Mouse (Mus musculus) macrophage (primary cell): ENCODE measurements around the gene Lhpp. TPM values are rescaled to one million over a fixed set of nuclear protein-coding genes. Genes with fewer than 3 reads are reported as not detected.
A peak's percentile ranks its signal among the peaks of the same experiment; 100 is the strongest.
"Not testable (repeated sequence)": the region's sequence is repeated elsewhere in the genome, so short reads cannot be mapped to it uniquely, and the experiment has no call there.

Experiments
- H3K27ac ChIP-seq: fragments of 350-480 bp; formaldehyde crosslinking; 2 replicates; pipeline ENCODE4 v1.9.0; 2021
- H3K36me3 ChIP-seq: fragments of 350-480 bp; formaldehyde crosslinking; 2 replicates; pipeline ENCODE4 v1.9.0; 2021; ENCODE audit errors: inconsistent target
- H3K4me3 ChIP-seq: fragments of 350-480 bp; formaldehyde crosslinking; 2 replicates; pipeline ENCODE4 v1.9.0; 2021; ENCODE audit errors: inconsistent target
- H3K79me2 ChIP-seq: fragments of 350-480 bp; formaldehyde crosslinking; 2 replicates; pipeline ENCODE4 v1.9.0; 2021; ENCODE audit errors: inconsistent target
- whole genome bisulfite sequencing: methylation state at CpG from one replicate; pipeline ENCODE4 v1.1.7; 2026; ENCODE audit warnings: inconsistent platforms; ENCODE audit not compliant: missing documents; 5-methylcytosine and 5-hydroxymethylcytosine counted together
- polyA plus RNA-seq: library from polyadenylated mRNA; stranded (reverse); fragments of 250-400 nt; gene quantifications from 3 replicates; pipeline ENCODE4 v1.2.4, GENCODE M21; 2018; ENCODE audit warnings: inconsistent platforms

Gene Lhpp
- polyA plus RNA-seq, 1 experiment from 2014 or later, result 21.2 TPM

GRCm38 (mm10) chr7:132646514-132646913 lies 36.1 kb downstream of the Lhpp start:
- Histone ChIP-seq H3K79me2 (no peaks in the 10 kb centered on the region), H3K4me3 (no peak overlapping the region), H3K27ac (no peak overlapping the region), H3K36me3 (no peaks in the 10 kb centered on the region)
- 91% methylated on average over 1 of the region's 1 CpGs for WGBS

- Histone ChIP-seq H3K4me3 (no peak overlapping the region), H3K27ac (no peak overlapping the region), H3K79me2 (no peaks in the 10 kb centered on the region), H3K36me3 (no peaks in the 10 kb centered on the region)
- WGBS, result 93% methylated on average over 3 of the region's 3 CpGs
Observed at GRCm38 (mm10) chr7:132654412-132654811, 44.0 kb downstream of the Lhpp start.

GRCm38 (mm10) chr7:132656075-132656474 lies 45.6 kb downstream of the Lhpp start:
- WGBS, result 19% methylated on average over 7 of the region's 9 CpGs
- H3K27ac ChIP-seq, result peak overlapping the region; percentile 82
- no peak overlapping the region for H3K4me3 ChIP-seq
- no peaks in the 10 kb centered on the region for H3K79me2 ChIP-seq
- no peaks in the 10 kb centered on the region for H3K36me3 ChIP-seq

GRCm38 (mm10) chr7:132656548-132656947 lies 46.1 kb downstream of the Lhpp start:
- Histone ChIP-seq H3K27ac (peak overlapping the region; percentile 82), H3K36me3 (no peaks in the 10 kb centered on the region), H3K4me3 (no peak overlapping the region), H3K79me2 (no peaks in the 10 kb centered on the region)
- 0% methylated on average over 3 of the region's 3 CpGs for whole genome bisulfite sequencing

GRCm38 (mm10) chr7:132657371-132658057 lies 47.1 kb downstream of the Lhpp start:
- Histone ChIP-seq H3K27ac (peak overlapping the region; percentile 82), H3K36me3 (no peaks in the 10 kb centered on the region), H3K4me3 (no peak overlapping the region), H3K79me2 (no peaks in the 10 kb centered on the region)
- 63% methylated on average over 14 of the region's 14 CpGs for WGBS

GRCm38 (mm10) chr7:132658058-132658450 lies 47.6 kb downstream of the Lhpp start:
- no peaks in the 10 kb centered on the region for H3K36me3 ChIP-seq
- H3K79me2 ChIP-seq, result no peaks in the 10 kb centered on the region
- 44% methylated on average over 9 of the region's 9 CpGs for WGBS
- no peak overlapping the region for H3K4me3 ChIP-seq
- peak overlapping the region; percentile 82 for H3K27ac ChIP-seq

GRCm38 (mm10) chr7:132658688-132659087 lies 48.2 kb downstream of the Lhpp start:
- 92% methylated on average over 4 of the region's 5 CpGs for WGBS
- peak overlapping the region; percentile 82 for H3K27ac ChIP-seq

GRCm38 (mm10) chr7:132659633-132660032 lies 49.2 kb downstream of the Lhpp start:
- Histone ChIP-seq H3K79me2 (no peaks in the 10 kb centered on the region), H3K36me3 (no peaks in the 10 kb centered on the region), H3K27ac (peak overlapping the region; percentile 82), H3K4me3 (no peak overlapping the region)
- 42% methylated on average over 7 of the region's 7 CpGs for WGBS

More at GRCm38 (mm10) chr7:132658688-132659087, 48.2 kb downstream of the Lhpp start:
- Histone ChIP-seq H3K79me2 (no peaks in the 10 kb centered on the region), H3K4me3 (no peak overlapping the region), H3K36me3 (no peaks in the 10 kb centered on the region)

- not testable (repeated sequence) for H3K27ac ChIP-seq, H3K79me2 ChIP-seq, H3K4me3 ChIP-seq, H3K36me3 ChIP-seq
- 93% methylated on average over 6 of the region's 6 CpGs for WGBS
Observed at GRCm38 (mm10) chr7:132662831-132663230, 52.4 kb downstream of the Lhpp start.

GRCm38 (mm10) chr7:132664815-132665214 lies 54.4 kb downstream of the Lhpp start:
- H3K4me3 ChIP-seq, result no peak overlapping the region
- 94% methylated on average over 6 of the region's 6 CpGs for WGBS
- H3K27ac ChIP-seq, result no peak overlapping the region
- H3K36me3 ChIP-seq, result no peaks in the 10 kb centered on the region
- H3K79me2 ChIP-seq, result no peaks in the 10 kb centered on the region

- Histone ChIP-seq H3K79me2 (no peaks in the 10 kb centered on the region), H3K36me3 (no peaks in the 10 kb centered on the region), H3K27ac (no peak overlapping the region), H3K4me3 (no peak overlapping the region)
- WGBS, result 88% methylated on average over 6 of the region's 8 CpGs
Observed at GRCm38 (mm10) chr7:132665664-132666382, 55.4 kb downstream of the Lhpp start.

- no peaks in the 10 kb centered on the region for H3K36me3 ChIP-seq
- H3K27ac ChIP-seq, result no peak overlapping the region
- no peaks in the 10 kb centered on the region for H3K79me2 ChIP-seq
- H3K4me3 ChIP-seq, result no peak overlapping the region
- WGBS, result 94% methylated on average over 4 of the region's 4 CpGs
Observed at GRCm38 (mm10) chr7:132666516-132666915, 56.1 kb downstream of the Lhpp start.

GRCm38 (mm10) chr7:132668604-132669003 lies 58.2 kb downstream of the Lhpp start:
- 100% methylated on average over 2 of the region's 2 CpGs for WGBS
- Histone ChIP-seq H3K79me2 (no peaks in the 10 kb centered on the region), H3K27ac (no peak overlapping the region), H3K4me3 (no peak overlapping the region), H3K36me3 (no peaks in the 10 kb centered on the region)

- WGBS, result 92% methylated on average over 20 of the region's 20 CpGs
- no peak overlapping the region for H3K4me3 ChIP-seq
- H3K36me3 ChIP-seq, result no peaks in the 10 kb centered on the region
- H3K27ac ChIP-seq, result no peak overlapping the region
- no peaks in the 10 kb centered on the region for H3K79me2 ChIP-seq
Observed at GRCm38 (mm10) chr7:132669999-132670862, 59.8 kb downstream of the Lhpp start.

- H3K79me2 ChIP-seq, result no peaks in the 10 kb centered on the region
- WGBS, result 84% methylated on average over 3 of the region's 3 CpGs
- no peak overlapping the region for H3K4me3 ChIP-seq
- H3K36me3 ChIP-seq, result no peaks in the 10 kb centered on the region
- H3K27ac ChIP-seq, result no peak overlapping the region
Observed at GRCm38 (mm10) chr7:132670863-132671165, 60.4 kb downstream of the Lhpp start.
